Mouse (Mus musculus) MEL (cell line): ENCODE measurements at regions not wholly inside any gene's neighbourhood (a gene's known extent, or its start where the extent isn't known, plus 50 kb on each side); places are given as distances from the start of the nearest gene placed in this dataset.

Source experiments
- CTCF ChIP-seq, 3 experiments: IDR thresholded peaks in 2 of 3; conservative IDR thresholded peaks in 1 of 3; 2 replicates each; pipeline ENCODE4 v1.5.1; 2011 to 2012; ENCODE audit warnings: low read length in 3 of 3, low read depth in 2 of 3, mild to moderate bottlenecking in 2 of 3, improper control_type of control experiment in 1 of 3, inconsistent platforms in 1 of 3, mixed read lengths in 1 of 3, moderate library complexity in 1 of 3; ENCODE audit not compliant: control insufficient read depth in 1 of 3, insufficient read depth in 1 of 3, poor library complexity in 1 of 3, severe bottlenecking in 1 of 3
- EP300 ChIP-seq, 2 experiments: IDR thresholded peaks; 2 replicates each; pipeline ENCODE4 v1.6.1; 2011; ENCODE audit warnings: improper control_type of control experiment in 2 of 2, low read length in 2 of 2, low read depth in 1 of 2, mild to moderate bottlenecking in 1 of 2
- POLR2A ChIP-seq, 2 experiments: IDR thresholded peaks; 2 replicates each; pipeline ENCODE4 v1.6.1; 2011 to 2012; ENCODE audit warnings: low read length in 2 of 2, mild to moderate bottlenecking in 2 of 2, control low read depth in 1 of 2, improper control_type of control experiment in 1 of 2, low read depth in 1 of 2, moderate library complexity in 1 of 2; ENCODE audit not compliant: control insufficient read depth in 1 of 2, insufficient read depth in 1 of 2, poor library complexity in 1 of 2
- TCF12 ChIP-seq: IDR thresholded peaks from 2 replicates; pipeline ENCODE4 v1.6.1; 2014; ENCODE audit warnings: low read depth, mild to moderate bottlenecking, inconsistent platforms, low read length, improper control_type of control experiment, moderate library complexity
- ZMIZ1 ChIP-seq: IDR thresholded peaks from 2 replicates; pipeline ENCODE4 v1.6.1; 2012; ENCODE audit warnings: low read depth, mild to moderate bottlenecking, inconsistent platforms, low read length, improper control_type of control experiment, moderate library complexity

DNA sequence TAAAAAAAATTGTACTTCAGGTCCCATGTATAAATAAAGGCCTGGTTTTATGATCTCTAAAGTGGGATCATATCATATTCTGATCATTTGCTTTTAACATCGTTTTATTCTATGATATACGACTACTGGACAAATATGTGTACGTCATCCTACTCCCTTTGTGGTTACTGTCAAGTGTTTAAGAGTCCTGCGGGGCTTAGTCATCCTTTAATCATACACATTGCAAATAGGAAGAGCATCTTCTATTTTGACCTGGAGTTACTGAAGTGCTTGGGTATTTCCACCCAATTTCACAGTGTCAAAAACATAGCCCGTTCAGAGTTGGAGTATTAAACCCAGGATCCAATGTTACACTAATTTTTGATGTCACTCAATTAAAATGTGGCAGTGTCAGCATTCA lies 838.1 kb upstream of the Lrrc4c start:
- TF ChIP-seq EP300 (IDR thresholded peaks at IDR 0.05; ENCODE audit: low read depth in 1 of 2, low read length in 2 of 2) (no peak), CTCF (IDR thresholded peaks at IDR 0.05 in 2 of 3, conservative IDR thresholded peaks at IDR 0.05 in 1 of 3; ENCODE audit: control insufficient read depth in 1 of 3, insufficient read depth in 1 of 3, low read depth in 2 of 3, low read length in 3 of 3, poor library complexity in 1 of 3, severe bottlenecking in 1 of 3) (no peak), ZMIZ1 (no peak), TCF12 (no peak), POLR2A (IDR thresholded peaks at IDR 0.05; ENCODE audit: control insufficient read depth in 1 of 2, insufficient read depth in 1 of 2, low read depth in 1 of 2, low read length in 2 of 2, poor library complexity in 1 of 2) (no peak)
